Mouse (Mus musculus) liver, embryonic 14.5 days (tissue): ENCODE measurements around the gene Prkaa2.

ENCODE experiments used
- CTCF ChIP-seq: IDR thresholded peaks from 2 replicates; pipeline ENCODE4 v1.5.1; 2016; ENCODE audit warnings: antibody characterized with exemption, low read depth, control low read depth
- EP300 ChIP-seq: IDR thresholded peaks from 2 replicates; pipeline ENCODE4 v1.6.1; 2016; ENCODE audit warnings: antibody characterized with exemption, low read depth

DNA sequence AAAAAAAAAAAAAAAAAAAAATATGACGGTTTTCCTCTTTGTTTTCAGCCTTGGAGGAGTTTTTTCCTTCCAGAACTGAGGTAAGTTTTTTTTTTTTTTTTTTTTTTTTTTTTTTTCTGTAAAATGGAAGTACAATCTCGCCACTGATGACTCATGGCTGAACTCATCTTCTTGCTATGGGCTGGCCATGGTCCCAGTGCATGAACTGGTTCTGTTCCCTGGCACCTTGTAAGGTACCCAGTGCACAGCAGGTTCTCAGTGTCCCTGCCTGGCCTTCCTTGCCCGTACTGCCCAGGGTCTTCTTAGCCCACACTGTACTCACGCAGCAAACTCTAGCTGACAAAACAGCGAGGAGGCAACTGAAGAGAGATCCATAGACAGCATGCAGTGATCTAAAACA lies 121.6 kb downstream of the Prkaa2 start:
- TF ChIP-seq EP300 = no peak
- no peak for TF ChIP-seq CTCF
